Mouse (Mus musculus) c-Kit-negative CD71-positive TER-119-positive erythroid progenitor cells, embryonic 14.5 days (primary cell): Measurements from ENCODE around the gene Pld1.

Experiments used
- DNase-seq: peaks from one replicate; pipeline ENCODE4 v3.0.0-alpha.2; 2013; ENCODE audit warnings: low read depth, low spot score

Gene Pld1

GRCm38 (mm10) chr3:27991100-27991703 lies 52.7 kb downstream of the Pld1 start:
- no peak for DNase-seq

GRCm38 (mm10) chr3:27994175-27994990 lies 55.9 kb downstream of the Pld1 start:
- no peak for DNase-seq

- no peak for DNase-seq
These were observed 65.8 kb downstream of the Pld1 start for GRCm38 (mm10) chr3:28004321-28004720.

- no peak for DNase-seq
These were observed 69.2 kb downstream of the Pld1 start for GRCm38 (mm10) chr3:28007684-28008083.

GRCm38 (mm10) chr3:28008369-28008768 lies 69.9 kb downstream of the Pld1 start:
- DNase-seq = no peak

GRCm38 (mm10) chr3:28012177-28012576 lies 73.7 kb downstream of the Pld1 start:
- no peak for DNase-seq

GRCm38 (mm10) chr3:28013441-28013840 lies 74.9 kb downstream of the Pld1 start:
- DNase-seq = no peak

- DNase-seq = no peak
These were observed 78.5 kb downstream of the Pld1 start for GRCm38 (mm10) chr3:28017002-28017401.

- DNase-seq = no peak
These were observed 81.2 kb downstream of the Pld1 start for GRCm38 (mm10) chr3:28019727-28020126.

- no peak for DNase-seq
These were observed 81.9 kb downstream of the Pld1 start for GRCm38 (mm10) chr3:28020404-28020803.

GRCm38 (mm10) chr3:28022191-28022590 lies 83.7 kb downstream of the Pld1 start:
- DNase-seq = no peak

GRCm38 (mm10) chr3:28026876-28027275 lies 88.4 kb downstream of the Pld1 start:
- DNase-seq = no peak

GRCm38 (mm10) chr3:28028456-28028855 lies 90.0 kb downstream of the Pld1 start:
- no peak for DNase-seq

GRCm38 (mm10) chr3:28030860-28031259 lies 92.4 kb downstream of the Pld1 start:
- no peak for DNase-seq

- DNase-seq = no peak
These were observed 93.2 kb downstream of the Pld1 start for GRCm38 (mm10) chr3:28031643-28032243.

GRCm38 (mm10) chr3:28033898-28034297 lies 95.4 kb downstream of the Pld1 start:
- no peak for DNase-seq

GRCm38 (mm10) chr3:28034707-28035333 lies 96.3 kb downstream of the Pld1 start:
- DNase-seq = no peak

GRCm38 (mm10) chr3:28037320-28037932 lies 98.9 kb downstream of the Pld1 start:
- DNase-seq = no peak

GRCm38 (mm10) chr3:28038106-28038505 lies 99.6 kb downstream of the Pld1 start:
- DNase-seq = no peak

GRCm38 (mm10) chr3:28039760-28040159 lies 101.3 kb downstream of the Pld1 start:
- no peak for DNase-seq

- no peak for DNase-seq
These were observed 102.7 kb downstream of the Pld1 start for GRCm38 (mm10) chr3:28041236-28041635.

- no peak for DNase-seq
These were observed 103.9 kb downstream of the Pld1 start for GRCm38 (mm10) chr3:28042366-28042765.
